Comparison of ENCODE assay signal across 8 mouse cellular contexts in genomic region chr15:84450441-84451183, GRCm38 (mm10). TPM values are rescaled to one million over a fixed set of nuclear protein-coding genes. Genes with fewer than 3 reads are reported as not detected.
DNase-seq lines count a peak whose midpoint lies in the region; ATAC-seq and TF ChIP-seq lines count a peak whose summit lies in the region.

No protein-coding gene starts in this region.

- peak overlapping the region; percentile 56 for H3K4me3 ChIP-seq in E14TG2a.4 (replicated peaks; ENCODE audit: low read length)
- H3K4me3 ChIP-seq in embryonic facial prominence, embryonic 15.5 days (replicated peaks), result no peak overlapping the region; the same call in 1 of the 2 replicates
- H3K4me3 ChIP-seq in heart, embryonic 14.5 days (ENCODE audit: control insufficient read depth in 1 of 2, insufficient read depth in 1 of 2, low read depth in 1 of 2, low read length in 2 of 2), result peak overlapping the region; percentile 10 to 28; a peak in 3 of 4 replicates
- H3K4me3 ChIP-seq in megakaryocyte, embryonic 14.5 days (replicated peaks), result peak overlapping the region; percentile 47

- no peaks in the 10 kb centered on the region for H3K36me3 ChIP-seq in E14TG2a.4 (ENCODE audit: insufficient read depth, low read length)
- no peaks in the 10 kb centered on the region for H3K36me3 ChIP-seq in embryonic facial prominence, embryonic 15.5 days
- H3K36me3 ChIP-seq in heart, embryonic 14.5 days (ENCODE audit: control insufficient read depth, insufficient read depth, low read length), result no peaks in the 10 kb centered on the region
- no peaks in the 10 kb centered on the region for H3K36me3 ChIP-seq in megakaryocyte, embryonic 14.5 days (replicated peaks; ENCODE audit: low read length)

- peaks cover 9% of the 10 kb centered on the region; the same call in 1 of the 2 replicates for H3K9me3 ChIP-seq in E14TG2a.4 (ENCODE audit: low read length)
- H3K9me3 ChIP-seq in embryonic facial prominence, embryonic 15.5 days (replicated peaks), result no peaks in the 10 kb centered on the region
- no peaks in the 10 kb centered on the region for H3K9me3 ChIP-seq in heart, embryonic 14.5 days (ENCODE audit: control insufficient read depth, low read length)
- H3K9me3 ChIP-seq in megakaryocyte, embryonic 14.5 days, result no peaks in the 10 kb centered on the region

- peaks cover 79% of the 10 kb centered on the region for H3K27me3 ChIP-seq in E14TG2a.4 (ENCODE audit: insufficient read depth, low read length)
- peaks cover 38% of the 10 kb centered on the region for H3K27me3 ChIP-seq in embryonic facial prominence, embryonic 15.5 days
- H3K27me3 ChIP-seq in heart, embryonic 14.5 days (ENCODE audit: control insufficient read depth, insufficient read depth, low read length), result peaks cover 30% of the 10 kb centered on the region
- peaks cover 95% of the 10 kb centered on the region for H3K27me3 ChIP-seq in megakaryocyte, embryonic 14.5 days (replicated peaks)

- peak overlapping the region; percentile 37 for H3K4me2 ChIP-seq in embryonic facial prominence, embryonic 15.5 days (replicated peaks)
- H3K4me2 ChIP-seq in heart, embryonic 14.5 days (ENCODE audit: low read length), result peak overlapping the region; percentile 66

- H3K4me1 ChIP-seq in E14TG2a.4 (replicated peaks; ENCODE audit: low read depth, low read length), result peaks cover 25% of the 10 kb centered on the region
- peaks cover 16% of the 10 kb centered on the region for H3K4me1 ChIP-seq in embryonic facial prominence, embryonic 15.5 days
- peaks cover 9 to 13% of the 10 kb centered on the region in 2 experiments for H3K4me1 ChIP-seq in heart, embryonic 14.5 days (ENCODE audit: control insufficient read depth in 2 of 2, insufficient read depth in 2 of 2, low read length in 2 of 2)
- peaks cover 11% of the 10 kb centered on the region for H3K4me1 ChIP-seq in megakaryocyte, embryonic 14.5 days

- DNase-seq in adrenal gland, adult 8-10 months, result peak; percentile 49
- DNase-seq in left cerebral cortex, adult 18-20 months (ENCODE audit: low spot score in 2 of 2), result peak; percentile 78 to 88
- DNase-seq in right cerebral cortex, postnatal 14 days, result peak; percentile 69

- TF ChIP-seq CTCF in E14TG2a.4 (conservative IDR thresholded peaks at IDR 0.05; ENCODE audit: low read length), result no peak

- 2% methylated on average over 21 of the region's 21 CpGs for WGBS in embryonic facial prominence, embryonic 15.5 days
- WGBS in heart, embryonic 14.5 days, result 3% methylated on average over 20 of the region's 21 CpGs

- no peak overlapping the region for H3K9ac ChIP-seq in embryonic facial prominence, embryonic 15.5 days
- peak overlapping the region; percentile 42; the same call in 1 of the 2 replicates for H3K9ac ChIP-seq in heart, embryonic 14.5 days (ENCODE audit: low read length)

- peak overlapping the region; percentile 39; the same call in 1 of the 2 replicates for H3K27ac ChIP-seq in embryonic facial prominence, embryonic 15.5 days (replicated peaks)
- no peak overlapping the region; a peak in 1 of 4 replicates for H3K27ac ChIP-seq in heart, embryonic 14.5 days (replicated peaks in 1 of 2; ENCODE audit: control insufficient read depth in 1 of 2, insufficient read depth in 1 of 2, low read depth in 2 of 2, low read length in 2 of 2)

- ATAC-seq in embryonic facial prominence, embryonic 15.5 days (ENCODE audit: insufficient number of reproducible peaks, low FRiP score, low TSS enrichment, low read depth), result 0 out of 2 replicates have a peak, but pooled peaks have one; percentile 21
- ATAC-seq in heart, embryonic 14.5 days (ENCODE audit: insufficient number of reproducible peaks, insufficient read depth, low FRiP score, low read depth), result peak; percentile 41; the same call in 1 of the 2 replicates
- ATAC-seq in megakaryocyte-erythroid progenitor cell, adult 5-6 weeks (replicated peaks; ENCODE audit: low FRiP score, low TSS enrichment, poor library complexity, severe bottlenecking), result no peak

RNA-seq across cellular contexts. Expression of gene Shisal1, which starts 3.7 kb away (rescaled TPM):
- total RNA-seq in adrenal gland, adult 8-10 months (2022), result 1 to 10 TPM; 1.4 to 3.1 (median 2.2) TPM
- polyA plus RNA-seq in embryonic facial prominence, embryonic 15.5 days (2015; fragmentation: Nextera tagmentation; extraction: Ambion mirVana), result 6.0 and 6.6 TPM in 2 replicates
- polyA plus RNA-seq in heart, embryonic 14.5 days (2014; fragmentation: Nextera tagmentation; extraction: Ambion mirVana), result 0.61 and 0.91 TPM in 2 replicates
- 10 to 100 TPM; 41.6 to 49.5 TPM for total RNA-seq in left cerebral cortex, adult 18-20 months (2021)
- not detected in 2 replicates for polyA plus RNA-seq in megakaryocyte, embryonic 14.5 days (2012; ENCODE audit: insufficient read depth, low replicate concordance)
- total RNA-seq in megakaryocyte-erythroid progenitor cell, adult 5-6 weeks (2014; fragmentation: Nextera tagmentation), result not detected in 2 replicates
- total RNA-seq in megakaryocyte-erythroid progenitor cell, adult 5-6 weeks (2017), result not detected in 2 replicates

Comparison
In these comparisons a context has a peak if more than half of its experiments do, and no peak if none do; other contexts are left out.
1. RNA of gene Shisal1, which starts 3.7 kb away (total RNA-seq): 41.6 to 49.5 TPM in left cerebral cortex, adult 18-20 months; 1.4 to 3.1 TPM in adrenal gland, adult 8-10 months and not detected in megakaryocyte-erythroid progenitor cell, adult 5-6 weeks; every median in the first group is over 10 times any median in the second.
2. Peak in every context shown above with its lines, with median percentiles within 50 percentile points of each other: DNase-seq.